Mouse (Mus musculus) embryonic facial prominence, embryonic 15.5 days (tissue): ENCODE results near the gene Trp53i11. TPM values are rescaled to one million over a fixed set of nuclear protein-coding genes. Genes with fewer than 3 reads are reported as not detected.

Experiments
- ATAC-seq: fragments of 200-750 bp; cut with Nextera tagmentation; 2 replicates; pipeline ENCODE4 v1.8.0; 2017; ENCODE audit warnings: low read depth, moderate TSS enrichment; ENCODE audit not compliant: insufficient number of reproducible peaks, low FRiP score, low TSS enrichment
- H3K27ac ChIP-seq: fragments of 300-500 bp; sonication (generic); replicated peaks from 2 replicates; pipeline ENCODE4 v1.5.1; 2015; ENCODE audit warnings: mild to moderate bottlenecking, inconsistent platforms
- H3K27me3 ChIP-seq: fragments of 300-500 bp; sonication (generic); 2 replicates; pipeline ENCODE4 v1.6.1; 2015; ENCODE audit warnings: inconsistent platforms
- H3K36me3 ChIP-seq: fragments of 300-500 bp; sonication (generic); 2 replicates; pipeline ENCODE4 v1.6.1; 2015; ENCODE audit warnings: mild to moderate bottlenecking, inconsistent platforms
- H3K4me1 ChIP-seq: fragments of 300-500 bp; sonication (generic); 2 replicates; pipeline ENCODE4 v1.6.1; 2015; ENCODE audit warnings: inconsistent platforms
- H3K4me2 ChIP-seq: fragments of 300-500 bp; sonication (generic); replicated peaks from 2 replicates; pipeline ENCODE4 v1.6.1; 2015; ENCODE audit warnings: mild to moderate bottlenecking, inconsistent platforms
- H3K4me3 ChIP-seq: fragments of 300-500 bp; sonication (generic); replicated peaks from 2 replicates; pipeline ENCODE4 v1.5.1; 2015; ENCODE audit warnings: mild to moderate bottlenecking, inconsistent platforms
- H3K9ac ChIP-seq: fragments of 300-500 bp; sonication (generic); 2 replicates; pipeline ENCODE4 v1.6.1; 2015; ENCODE audit warnings: inconsistent platforms
- H3K9me3 ChIP-seq: fragments of 300-500 bp; sonication (generic); replicated peaks from 2 replicates; pipeline ENCODE4 v1.6.1; 2016; ENCODE audit warnings: inconsistent platforms
- WGBS: fragments of 180-500 bp; shearing (Covaris S2); methylation state at CpG from one replicate; pipeline ENCODE4 v1.1.7; 2015; 5-methylcytosine and 5-hydroxymethylcytosine counted together
- polyA plus RNA-seq: library from polyadenylated mRNA; unstranded; fragments of >200 nt; fragmentation: Nextera tagmentation; extraction: Ambion mirVana; gene quantifications from 2 replicates; pipeline ENCODE4 v1.2.1, GENCODE M21; 2015

The Trp53i11 gene
- polyA plus RNA-seq, 1 experiment from 2014 or later = 46.4 TPM

- 48% methylated on average over 6 of the region's 6 CpGs for WGBS
- no peak overlapping the region for H3K27ac ChIP-seq
Measured at GRCm38 (mm10) chr2:93249058-93249457, 61.7 kb downstream of the Trp53i11 start.

DNA sequence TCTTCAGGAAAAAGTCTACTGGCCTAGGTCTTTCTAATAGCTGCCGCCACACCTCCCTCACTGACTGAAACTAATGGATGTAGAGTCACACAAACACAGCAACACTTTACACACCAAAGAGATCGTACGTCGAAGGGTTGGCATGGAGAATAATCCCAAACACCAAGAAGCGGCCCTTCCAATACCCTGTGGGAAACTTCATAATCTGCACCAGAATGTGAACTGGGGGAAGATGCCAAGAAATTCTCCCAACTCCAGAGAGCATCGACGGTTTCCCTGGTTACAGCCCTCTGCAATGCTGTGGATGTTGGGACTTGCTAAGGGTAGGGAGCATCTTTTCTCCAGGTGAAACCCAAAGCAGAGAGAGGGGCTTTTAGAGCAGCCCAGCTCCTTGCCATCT, 63.3 kb downstream of the Trp53i11 start:
- H3K4me3 ChIP-seq = no peak overlapping the region
- H3K27ac ChIP-seq = no peak overlapping the region
- no peaks in the 10 kb centered on the region for H3K36me3 ChIP-seq
- no peak overlapping the region for H3K9ac ChIP-seq
- ATAC-seq = no peak
- H3K9me3 ChIP-seq = no peaks in the 10 kb centered on the region
- H3K27me3 ChIP-seq = no peaks in the 10 kb centered on the region
- peaks cover 24% of the 10 kb centered on the region for H3K4me1 ChIP-seq
- 74% methylated on average over 7 of the region's 7 CpGs for WGBS
- no peak overlapping the region for H3K4me2 ChIP-seq

More at GRCm38 (mm10) chr2:93249058-93249457, 61.7 kb downstream of the Trp53i11 start:
- Histone ChIP-seq H3K36me3 (no peaks in the 10 kb centered on the region), H3K9ac (no peak overlapping the region), H3K9me3 (no peaks in the 10 kb centered on the region), H3K27me3 (no peaks in the 10 kb centered on the region), H3K4me3 (no peak overlapping the region), H3K4me2 (no peak overlapping the region), H3K4me1 (peaks cover 24% of the 10 kb centered on the region)
- no peak for ATAC-seq

Other genes with a start within 250 kb of the Trp53i11 start
- gene Prdm11, start 141.4 kb upstream of the Trp53i11 start, polyA plus RNA-seq = 12.0 and 12.1 TPM in 2 replicates
- gene Tspan18, start 147.0 kb downstream of the Trp53i11 start, polyA plus RNA-seq = 25.5 and 27.6 TPM in 2 replicates